Mouse (Mus musculus) testis, adult 2 months (tissue): ENCODE measurements around the gene Gpm6b. TPM values are rescaled to one million over a fixed set of nuclear protein-coding genes. Genes with fewer than 3 reads are reported as not detected.

Experiments
- H3K27ac ChIP-seq: fragments of 200-500 bp; 2 replicates; pipeline ENCODE4 v1.5.1; 2012; ENCODE audit warnings: low read depth, low read length; ENCODE audit not compliant: control insufficient read depth, insufficient read depth
- H3K27me3 ChIP-seq: fragments of 200-500 bp; 2 replicates; pipeline ENCODE4 v1.6.1; 2012; ENCODE audit warnings: mild to moderate bottlenecking, low read length, moderate library complexity; ENCODE audit not compliant: control insufficient read depth, insufficient read depth
- H3K36me3 ChIP-seq: fragments of 200-500 bp; 2 replicates; pipeline ENCODE4 v1.6.1; 2012; ENCODE audit warnings: mild to moderate bottlenecking, low read length; ENCODE audit not compliant: control insufficient read depth, insufficient read depth
- H3K4me1 ChIP-seq: fragments of 200-500 bp; 2 replicates; pipeline ENCODE4 v1.6.1; 2012; ENCODE audit warnings: low read length; ENCODE audit not compliant: control insufficient read depth, insufficient read depth
- H3K4me3 ChIP-seq: fragments of 200-500 bp; 2 replicates; pipeline ENCODE4 v1.5.1; 2012; ENCODE audit warnings: low read depth, mild to moderate bottlenecking, low read length, moderate library complexity, mixed read lengths; ENCODE audit not compliant: control insufficient read depth
- CTCF ChIP-seq: fragments of 200-500 bp; IDR thresholded peaks from 2 replicates; pipeline ENCODE4 v1.5.1; 2012; ENCODE audit warnings: low read depth, mild to moderate bottlenecking, inconsistent platforms, low read length, moderate library complexity; ENCODE audit not compliant: control insufficient read depth, insufficient read depth, insufficient replicate concordance
- POLR2A ChIP-seq: fragments of 200-500 bp; IDR thresholded peaks from 2 replicates; pipeline ENCODE4 v1.6.1; 2012; ENCODE audit warnings: low read depth, mild to moderate bottlenecking, inconsistent platforms, low read length, moderate library complexity; ENCODE audit not compliant: control insufficient read depth
- polyA plus RNA-seq: library from polyadenylated mRNA; depleted of rRNA; stranded (reverse); fragments of >200 nt; gene quantifications from 2 replicates; pipeline ENCODE4 v1.2.3, GENCODE M21; 2012

Gene Gpm6b
- polyA plus RNA-seq, 1 experiment, result 12.8 TPM

DNA sequence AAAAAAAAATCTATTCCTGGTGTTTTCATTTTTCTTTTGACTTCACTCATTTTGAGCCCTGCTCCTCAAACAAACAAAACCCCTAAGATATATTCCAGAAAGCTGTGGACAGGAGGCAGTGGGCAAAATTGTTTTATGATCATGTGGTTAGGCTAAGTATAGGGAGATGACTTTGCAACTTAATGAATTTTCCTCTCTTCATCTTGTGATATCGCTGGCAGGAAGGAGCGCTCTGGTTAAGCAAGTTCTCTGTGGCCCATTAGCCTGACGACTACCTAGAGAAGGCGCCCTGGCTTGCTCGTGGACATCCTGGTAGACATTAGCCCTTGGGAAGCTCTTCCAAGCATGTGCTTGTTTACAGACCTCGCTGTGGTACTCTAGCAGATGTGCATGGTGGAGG lies 103.1 kb downstream of the Gpm6b start:
- Histone ChIP-seq H3K36me3 (no peaks in the 10 kb centered on the region), H3K4me1 (no peaks in the 10 kb centered on the region), H3K27ac (no peak overlapping the region), H3K4me3 (no peak overlapping the region), H3K27me3 (no peaks in the 10 kb centered on the region)
- TF ChIP-seq POLR2A (no peak), CTCF (no peak)

GRCm38 (mm10) chrX:166344228-166345015 lies 105.7 kb downstream of the Gpm6b start:
- Histone ChIP-seq H3K27me3 (no peaks in the 10 kb centered on the region), H3K4me3 (no peak overlapping the region), H3K27ac (no peak overlapping the region), H3K4me1 (no peaks in the 10 kb centered on the region), H3K36me3 (no peaks in the 10 kb centered on the region)
- TF ChIP-seq CTCF (no peak), POLR2A (no peak)

DNA sequence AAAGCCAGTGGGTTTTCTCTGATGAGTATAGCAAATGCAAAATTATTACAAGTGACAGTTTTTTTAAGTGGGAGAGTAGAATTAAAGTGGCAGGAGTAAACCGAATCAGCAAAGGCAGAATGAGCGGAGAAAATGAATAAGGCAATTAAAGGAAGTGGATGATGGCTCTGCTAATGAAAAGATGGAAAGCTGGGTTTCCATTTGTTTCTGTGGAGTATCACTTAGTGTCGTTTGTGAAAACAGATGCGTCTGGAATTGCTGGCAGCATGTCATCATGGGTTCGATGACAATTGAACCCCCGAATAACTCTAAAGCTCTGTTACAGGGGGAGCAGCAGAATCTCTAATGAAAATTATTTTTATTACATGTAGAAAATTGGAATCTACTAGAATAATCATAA lies 109.4 kb downstream of the Gpm6b start:
- TF ChIP-seq POLR2A, result no peak
- Histone ChIP-seq H3K27ac (no peak overlapping the region), H3K27me3 (no peaks in the 10 kb centered on the region), H3K4me3 (no peak overlapping the region), H3K4me1 (no peaks in the 10 kb centered on the region), H3K36me3 (no peaks in the 10 kb centered on the region)

DNA sequence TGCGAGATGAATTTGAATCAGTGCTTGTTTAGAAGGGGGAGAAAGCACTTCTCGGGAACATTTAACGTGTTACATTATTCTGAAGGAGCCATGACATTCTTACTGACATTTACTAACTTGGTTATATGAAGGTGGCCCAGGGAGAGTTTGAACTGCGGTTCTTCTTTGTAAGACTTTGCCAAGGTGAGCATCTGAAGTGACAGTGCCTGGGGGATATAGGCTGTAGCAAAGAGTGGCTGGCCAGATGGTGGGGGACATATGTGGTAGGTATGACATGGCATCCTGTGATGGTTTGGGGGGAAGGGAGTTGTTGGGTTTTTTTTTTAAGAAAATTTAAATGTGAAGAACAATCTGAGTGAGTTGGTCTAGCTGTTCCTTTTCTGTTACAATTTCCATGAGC lies 109.9 kb downstream of the Gpm6b start:
- H3K4me3 ChIP-seq, result no peak overlapping the region
- no peaks in the 10 kb centered on the region for H3K4me1 ChIP-seq
- no peaks in the 10 kb centered on the region for H3K36me3 ChIP-seq
- no peak overlapping the region for H3K27ac ChIP-seq
- no peaks in the 10 kb centered on the region for H3K27me3 ChIP-seq
- no peak for TF ChIP-seq POLR2A
- TF ChIP-seq CTCF, result no peak

- H3K27me3 ChIP-seq, result no peaks in the 10 kb centered on the region
- H3K4me1 ChIP-seq, result no peaks in the 10 kb centered on the region
Observed at GRCm38 (mm10) chrX:166351790-166352189, 113.1 kb downstream of the Gpm6b start.

DNA sequence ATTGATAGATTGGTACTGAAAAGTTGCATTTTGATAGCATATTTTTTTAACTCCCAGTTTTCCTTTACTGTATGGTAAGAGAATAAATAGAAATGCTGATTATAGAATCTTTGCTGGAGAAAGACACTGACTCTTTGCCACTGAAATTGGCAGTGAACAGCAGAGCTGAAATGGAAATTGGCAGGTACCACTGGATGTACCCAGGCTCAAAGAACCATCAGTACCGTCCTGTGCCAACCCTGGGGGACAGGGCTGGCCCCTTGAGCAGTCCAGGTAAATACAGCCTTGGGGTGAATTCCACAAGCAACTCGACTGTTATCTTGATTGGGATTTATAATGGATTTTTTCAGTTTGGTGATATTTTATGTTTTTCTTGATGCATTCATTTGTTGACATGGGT lies 114.7 kb downstream of the Gpm6b start:
- TF ChIP-seq CTCF, result no peak
- TF ChIP-seq POLR2A, result no peak
- H3K36me3 ChIP-seq, result no peaks in the 10 kb centered on the region
- H3K4me1 ChIP-seq, result no peaks in the 10 kb centered on the region
- no peak overlapping the region for H3K4me3 ChIP-seq
- no peak overlapping the region for H3K27ac ChIP-seq
- H3K27me3 ChIP-seq, result no peaks in the 10 kb centered on the region

More at GRCm38 (mm10) chrX:166351790-166352189, 113.1 kb downstream of the Gpm6b start:
- no peaks in the 10 kb centered on the region for H3K36me3 ChIP-seq
- H3K27ac ChIP-seq, result no peak overlapping the region
- TF ChIP-seq CTCF, result no peak
- TF ChIP-seq POLR2A, result no peak
- no peak overlapping the region for H3K4me3 ChIP-seq

DNA sequence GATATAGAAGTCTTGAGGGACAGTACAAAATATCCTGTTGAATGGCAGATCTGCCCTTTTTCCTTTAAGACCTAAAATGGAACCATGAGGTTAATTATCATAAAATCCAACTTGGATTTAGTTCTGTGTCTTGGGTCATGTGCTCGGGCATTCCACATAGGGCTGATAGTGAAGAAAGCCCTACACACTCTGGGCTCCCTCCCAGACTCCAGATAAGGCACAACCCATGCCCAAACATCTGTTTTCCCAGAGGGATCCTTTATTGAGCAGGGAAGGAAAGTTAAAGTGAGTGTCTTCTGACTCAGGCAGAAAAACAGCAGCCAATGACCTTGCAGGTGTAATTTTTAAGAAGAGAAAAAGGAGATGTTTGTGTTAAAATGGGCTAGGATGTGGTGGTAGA lies 116.2 kb downstream of the Gpm6b start:
- TF ChIP-seq POLR2A (no peak), CTCF (no peak)
- Histone ChIP-seq H3K36me3 (no peaks in the 10 kb centered on the region), H3K4me3 (no peak overlapping the region), H3K4me1 (no peaks in the 10 kb centered on the region), H3K27me3 (no peaks in the 10 kb centered on the region), H3K27ac (no peak overlapping the region)

GRCm38 (mm10) chrX:166356276-166356675 lies 117.6 kb downstream of the Gpm6b start:
- Histone ChIP-seq H3K4me3 (no peak overlapping the region), H3K27me3 (no peaks in the 10 kb centered on the region), H3K27ac (no peak overlapping the region), H3K36me3 (no peaks in the 10 kb centered on the region), H3K4me1 (no peaks in the 10 kb centered on the region)
- TF ChIP-seq POLR2A, result no peak
- TF ChIP-seq CTCF, result no peak
